Mouse (Mus musculus): ENCODE data around the gene Zfp446.

DNA sequence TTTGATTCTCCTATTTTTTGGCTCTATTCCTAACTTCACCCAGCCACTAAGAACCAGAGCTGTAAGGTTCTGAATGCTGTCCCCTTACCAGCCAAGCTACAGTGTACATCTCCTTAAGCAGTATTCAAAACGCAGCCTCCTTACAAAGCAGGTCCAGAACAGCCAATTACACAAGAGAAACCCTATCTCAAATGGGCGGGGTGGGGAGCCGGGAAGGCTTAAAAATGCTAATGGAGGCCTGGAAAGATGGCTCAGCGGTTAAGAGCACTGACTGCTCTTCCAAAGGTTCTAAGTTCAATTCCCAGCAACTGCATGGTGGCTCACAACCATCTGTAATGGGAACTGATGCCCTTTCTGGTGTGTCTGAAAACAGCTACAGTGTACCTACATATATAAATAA lies 17.9 kb upstream of the Zfp446 start:
- TF ChIP-seq CTCF (IDR thresholded peaks at IDR 0.05; ENCODE audit: control insufficient read depth, insufficient read depth, low read length), result no peak
- TF ChIP-seq POLR2A (IDR thresholded peaks at IDR 0.05; ENCODE audit: borderline replicate concordance, control insufficient read depth, low read depth, low read length), result no peak

All from bone marrow, adult 2 months (tissue).